Comparison of ENCODE assay signal across 23 mouse cellular contexts in genomic region chr5:63498952-63499351, GRCm38 (mm10).
DNase-seq lines count a peak whose midpoint lies in the region; ATAC-seq and TF ChIP-seq lines count a peak whose summit lies in the region.
"Had no signal": no experiment of that assay in that cellular context is flagged by ENCODE, and none has a peak within 500 bp of the region (broad histone marks: within the 10 kb centered on the region; RNA-seq: fewer than 3 reads in every experiment).

No protein-coding gene starts in this region.

- no peak overlapping the region for H3K4me2 ChIP-seq in kidney, embryonic 15.5 days
- no peak overlapping the region for H3K4me2 ChIP-seq in midbrain, postnatal 0 days (ENCODE audit: low read depth, low read length, poor library complexity, severe bottlenecking)
- H3K4me2 ChIP-seq: forebrain, embryonic 12.5 days; heart, embryonic 15.5 days; limb, embryonic 13.5 days; liver, embryonic 15.5 days; stomach, embryonic 15.5 days had no signal

- H3K27ac ChIP-seq in left cerebral cortex, adult 2 months = peak overlapping the region; percentile 63; the same call in 1 of the 2 replicates
- no peak overlapping the region for H3K27ac ChIP-seq in kidney, embryonic 15.5 days
- H3K27ac ChIP-seq in midbrain, postnatal 0 days (ENCODE audit: low read depth, low read length) = no peak overlapping the region
- H3K27ac ChIP-seq: forebrain, embryonic 12.5 days; heart, adult 2 months; heart, embryonic 15.5 days; limb, embryonic 13.5 days; liver, embryonic 15.5 days; stomach, embryonic 15.5 days had no signal

- WGBS in kidney, embryonic 15.5 days = 58% methylated on average over 1 of the region's 1 CpGs
- 55% methylated on average over 1 of the region's 1 CpGs for WGBS in midbrain, postnatal 0 days

- intact Hi-C loops in left cerebral cortex, adult 2 months (cut with DNase I) = loop anchor here (1.0 to 5.0 kb wide), 4 partner anchors 106 to 401 kb away; no protein-coding TSS in a partner anchor

- no peak overlapping the region for H3K9ac ChIP-seq in kidney, embryonic 15.5 days
- H3K9ac ChIP-seq in midbrain, postnatal 0 days (replicated peaks; ENCODE audit: low read length, poor library complexity, severe bottlenecking) = no peak overlapping the region
- H3K9ac ChIP-seq: forebrain, embryonic 12.5 days; heart, embryonic 15.5 days; limb, embryonic 13.5 days; liver, embryonic 15.5 days; stomach, embryonic 15.5 days had no signal

- TF ChIP-seq CTCF in left cerebral cortex, adult 2 months (IDR thresholded peaks at IDR 0.05) = no peak
- no peak for TF ChIP-seq CTCF in midbrain, postnatal 0 days (IDR thresholded peaks at IDR 0.05)

- DNase-seq in frontal cortex, adult 2 months (ENCODE audit: extremely low spot score in 1 of 2, low spot score in 1 of 2) = peak; percentile 73 to 78
- DNase-seq in layer of hippocampus, adult 18-20 months (ENCODE audit: low spot score in 2 of 2) = peak; percentile 8 to 59
- DNase-seq in left cerebral cortex, adult 2 months (ENCODE audit: extremely low spot score in 1 of 2, low spot score in 2 of 2) = peak; percentile 11 to 42
- DNase-seq in right cerebral cortex, postnatal 10 days (ENCODE audit: low spot score in 2 of 2) = peak; percentile 40 to 67
- no peak for DNase-seq in Muller cell, postnatal 12 days (ENCODE audit: inconsistent ontology term)
- no peak for DNase-seq in midbrain, postnatal 0 days (ENCODE audit: low spot score)
- DNase-seq in adrenal gland, postnatal 10 days = no peak
- DNase-seq: B cell, adult 2 months; cerebellum, postnatal 25 days; gastrocnemius, postnatal 14 days; heart, adult 2 months; kidney, adult 8-10 months; kidney, postnatal 4 days; spleen, adult 18-20 months had no signal

- no peaks in the 10 kb centered on the region for H3K36me3 ChIP-seq in kidney, embryonic 15.5 days
- no peaks in the 10 kb centered on the region for H3K36me3 ChIP-seq in midbrain, postnatal 0 days (ENCODE audit: insufficient read depth, low read length)
- H3K36me3 ChIP-seq: forebrain, embryonic 12.5 days; heart, embryonic 15.5 days; limb, embryonic 13.5 days; liver, embryonic 15.5 days; stomach, embryonic 15.5 days had no signal

- no peak overlapping the region for H3K4me3 ChIP-seq in left cerebral cortex, adult 2 months
- no peak overlapping the region for H3K4me3 ChIP-seq in kidney, embryonic 15.5 days (replicated peaks)
- no peak overlapping the region for H3K4me3 ChIP-seq in midbrain, postnatal 0 days (ENCODE audit: low read depth, low read length)
- H3K4me3 ChIP-seq: forebrain, embryonic 12.5 days; heart, adult 2 months; heart, embryonic 15.5 days; limb, embryonic 13.5 days; liver, embryonic 15.5 days; megakaryocyte, embryonic 14.5 days; stomach, embryonic 15.5 days had no signal

- no peaks in the 10 kb centered on the region for H3K4me1 ChIP-seq in kidney, embryonic 15.5 days
- H3K4me1 ChIP-seq in midbrain, postnatal 0 days (ENCODE audit: insufficient read depth, low read length) = no peaks in the 10 kb centered on the region
- H3K4me1 ChIP-seq: forebrain, embryonic 12.5 days; heart, embryonic 15.5 days; limb, embryonic 13.5 days; liver, embryonic 15.5 days; megakaryocyte, embryonic 14.5 days; stomach, embryonic 15.5 days had no signal

- H3K9me3 ChIP-seq in kidney, embryonic 15.5 days (replicated peaks) = no peaks in the 10 kb centered on the region
- no peaks in the 10 kb centered on the region for H3K9me3 ChIP-seq in midbrain, postnatal 0 days (ENCODE audit: low read length)
- H3K9me3 ChIP-seq: forebrain, embryonic 12.5 days; heart, embryonic 15.5 days; limb, embryonic 13.5 days; liver, embryonic 15.5 days; megakaryocyte, embryonic 14.5 days; stomach, embryonic 15.5 days had no signal

- H3K27me3 ChIP-seq in kidney, embryonic 15.5 days = no peaks in the 10 kb centered on the region
- no peaks in the 10 kb centered on the region for H3K27me3 ChIP-seq in midbrain, postnatal 0 days (ENCODE audit: insufficient read depth, low read length)
- H3K27me3 ChIP-seq: forebrain, embryonic 12.5 days; heart, embryonic 15.5 days; limb, embryonic 13.5 days; liver, embryonic 15.5 days; megakaryocyte, embryonic 14.5 days; Patski; stomach, embryonic 15.5 days had no signal

- no peak for ATAC-seq in kidney, embryonic 15.5 days (replicated peaks; ENCODE audit: low FRiP score)
- no peak for ATAC-seq in midbrain, postnatal 0 days (ENCODE audit: low FRiP score)
- ATAC-seq: lung, postnatal 0 days; Patski had no signal

Comparison
In these comparisons a context has a peak if more than half of its experiments do, and no peak if none do; other contexts are left out.
1. DNase-seq: peak in frontal cortex, adult 2 months (2 of 2), layer of hippocampus, adult 18-20 months (2 of 2), left cerebral cortex, adult 2 months (2 of 2) and right cerebral cortex, postnatal 10 days (2 of 2); none in Muller cell, postnatal 12 days (single experiment), midbrain, postnatal 0 days (single experiment) and adrenal gland, postnatal 10 days (single experiment).